Mouse (Mus musculus): ENCODE results near the gene Slc22a15. TPM values are rescaled to one million over a fixed set of nuclear protein-coding genes. Genes with fewer than 3 reads are reported as not detected.
A peak's percentile ranks its signal among the peaks of the same experiment; 100 is the strongest.

Slc22a15 gene
- total and polyA plus RNA-seq, 2 experiments from 2014 or later = 5.3 to 9.8 TPM

DNA sequence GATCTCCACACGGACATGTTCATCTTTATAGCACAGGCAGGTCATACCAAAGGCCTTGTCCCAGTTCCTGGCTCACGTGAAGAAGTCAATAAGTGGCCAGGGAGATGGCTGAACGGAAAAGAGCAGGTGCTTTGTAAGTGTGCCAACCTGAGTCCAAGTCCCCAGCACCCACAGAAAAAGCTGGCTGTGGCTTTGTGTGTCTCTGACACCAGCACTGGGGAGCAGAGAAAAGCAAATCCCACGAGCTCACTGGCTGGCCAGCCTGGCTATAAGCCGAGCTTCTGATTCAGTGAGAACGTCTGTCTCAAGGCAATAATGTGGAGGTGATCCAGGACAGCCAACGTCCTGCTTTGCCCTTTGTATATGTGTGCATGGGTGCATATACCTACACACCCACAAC, 29.3 kb upstream of the Slc22a15 start:
- H3K36me3 ChIP-seq (ENCODE audit: insufficient read depth) = no peaks in the 10 kb centered on the region
- no peak overlapping the region for H3K4me2 ChIP-seq (ENCODE audit: low read depth)
- 43% methylated on average over 7 of the region's 7 CpGs for WGBS
- H3K27ac ChIP-seq (ENCODE audit: low read depth, low read length) = no peak overlapping the region
- H3K9me3 ChIP-seq (ENCODE audit: low read length) = no peaks in the 10 kb centered on the region
- H3K4me1 ChIP-seq (ENCODE audit: insufficient read depth) = no peaks in the 10 kb centered on the region
- peak; percentile 10 for DNase-seq
- H3K4me3 ChIP-seq (ENCODE audit: low read depth, low read length) = no peak overlapping the region
- H3K27me3 ChIP-seq (ENCODE audit: insufficient read depth, low read length) = no peaks in the 10 kb centered on the region
- no peak for TF ChIP-seq CTCF (IDR thresholded peaks at IDR 0.05; ENCODE audit: low read depth)
- no peak overlapping the region for H3K9ac ChIP-seq
- ATAC-seq = no peak

DNA sequence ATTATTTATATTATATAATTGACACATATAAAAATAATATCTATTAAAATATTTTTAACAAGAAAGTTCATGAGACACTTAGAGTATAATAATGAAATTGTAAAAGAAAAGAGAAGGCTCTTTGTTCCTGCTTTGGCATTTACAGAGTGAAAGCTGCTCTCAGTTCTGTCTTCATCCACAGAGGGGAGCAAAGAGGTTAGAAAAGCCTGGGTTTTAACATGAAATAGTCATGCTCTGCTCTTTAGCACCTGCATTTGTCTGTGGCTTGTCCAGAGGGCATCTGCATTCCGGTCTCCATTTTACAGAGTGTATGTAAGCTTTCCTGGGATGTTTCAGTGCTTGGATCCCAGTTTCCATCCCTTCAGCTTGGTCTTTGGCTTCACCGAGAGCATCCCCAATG, 28.3 kb upstream of the Slc22a15 start:
- no peaks in the 10 kb centered on the region for H3K36me3 ChIP-seq (ENCODE audit: insufficient read depth)
- DNase-seq = peak; percentile 57
- no peaks in the 10 kb centered on the region for H3K4me1 ChIP-seq (ENCODE audit: insufficient read depth)
- peak; percentile 53 for TF ChIP-seq CTCF (IDR thresholded peaks at IDR 0.05; ENCODE audit: low read depth)
- no peak overlapping the region for H3K4me3 ChIP-seq (ENCODE audit: low read depth, low read length)
- WGBS = 89% methylated on average over 2 of the region's 2 CpGs
- H3K4me2 ChIP-seq (ENCODE audit: low read depth) = no peak overlapping the region
- peak; percentile 80; the same call in 1 of the 2 replicates for ATAC-seq
- H3K9me3 ChIP-seq (ENCODE audit: low read length) = no peaks in the 10 kb centered on the region
- no peaks in the 10 kb centered on the region for H3K27me3 ChIP-seq (ENCODE audit: insufficient read depth, low read length)
- no peak overlapping the region for H3K9ac ChIP-seq
- H3K27ac ChIP-seq (ENCODE audit: low read depth, low read length) = no peak overlapping the region

DNA sequence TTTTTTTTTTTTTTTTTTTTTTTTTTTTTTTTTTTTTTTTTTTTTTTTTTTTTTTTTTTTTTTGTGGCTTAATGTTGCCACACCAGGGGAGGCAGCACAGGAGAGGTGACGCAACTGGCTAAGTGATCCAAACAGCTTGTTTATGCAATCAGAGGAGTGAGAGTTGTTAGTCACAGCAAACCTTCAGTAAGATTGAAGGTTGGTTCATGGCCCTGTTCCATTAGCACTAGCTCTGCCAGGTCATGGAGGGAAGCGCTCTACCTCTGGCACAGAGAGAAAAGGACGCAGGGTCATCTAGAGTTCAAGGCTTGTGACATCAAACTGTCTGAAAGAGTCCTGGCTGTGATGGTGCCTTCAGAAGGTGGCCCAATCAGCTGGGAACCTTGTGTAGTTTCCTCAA, 24.3 kb upstream of the Slc22a15 start:
- Histone ChIP-seq H3K36me3 (ENCODE audit: insufficient read depth) (no peaks in the 10 kb centered on the region), H3K4me2 (ENCODE audit: low read depth) (no peak overlapping the region), H3K9ac (no peak overlapping the region), H3K4me1 (ENCODE audit: insufficient read depth) (no peaks in the 10 kb centered on the region), H3K4me3 (ENCODE audit: low read depth, low read length) (no peak overlapping the region), H3K27ac (ENCODE audit: low read depth, low read length) (no peak overlapping the region), H3K27me3 (ENCODE audit: insufficient read depth, low read length) (no peaks in the 10 kb centered on the region), H3K9me3 (ENCODE audit: low read length) (no peaks in the 10 kb centered on the region)
- DNase-seq (no peak), ATAC-seq (no peak)
- TF ChIP-seq CTCF (IDR thresholded peaks at IDR 0.05; ENCODE audit: low read depth) = no peak
- 80% methylated on average over 3 of the region's 3 CpGs for WGBS

DNA sequence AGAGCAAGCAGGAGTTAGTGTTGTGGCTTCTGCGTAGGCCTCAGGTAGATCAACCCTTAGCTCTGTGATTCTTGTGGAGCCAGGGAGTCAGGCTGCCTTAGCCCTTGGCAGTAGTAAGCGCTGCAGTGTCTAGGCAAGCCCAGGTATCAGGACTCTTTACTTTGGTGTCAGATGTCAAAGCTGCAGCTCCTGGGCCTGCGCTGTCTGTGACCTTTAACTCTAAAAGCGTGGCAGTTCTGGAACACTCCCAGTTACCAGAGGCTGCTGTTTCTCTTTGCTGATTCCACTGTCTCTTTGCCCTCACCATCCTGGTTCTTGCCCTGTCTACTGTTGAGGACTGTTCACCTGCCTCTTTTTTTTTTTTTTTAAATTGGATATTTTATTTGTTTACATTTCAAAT, 23.0 kb upstream of the Slc22a15 start:
- TF ChIP-seq CTCF (IDR thresholded peaks at IDR 0.05; ENCODE audit: low read depth) = no peak
- ATAC-seq = no peak
- 85% methylated on average over 4 of the region's 4 CpGs for WGBS

DNA sequence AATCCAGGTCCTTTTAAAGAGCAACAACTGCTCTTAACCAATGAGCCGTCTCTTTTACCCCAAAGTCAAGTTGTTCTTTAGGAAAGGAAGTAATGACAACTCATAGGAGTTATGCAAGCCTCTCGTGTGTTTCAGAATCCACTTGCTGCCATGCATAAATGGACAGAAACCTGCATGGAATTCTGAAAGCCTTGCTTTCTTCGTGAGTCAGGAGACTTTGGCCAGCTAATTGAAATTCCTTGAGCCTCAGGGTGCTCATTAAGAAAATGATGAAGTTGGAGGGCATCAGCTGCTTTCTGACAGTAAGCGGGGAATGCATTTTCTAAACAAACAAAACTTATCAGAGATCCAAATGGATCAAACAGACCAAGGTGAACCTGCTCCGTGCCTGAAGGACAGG, 21.0 kb upstream of the Slc22a15 start:
- DNase-seq (no peak), ATAC-seq (no peak)
- no peak overlapping the region for H3K4me3 ChIP-seq (ENCODE audit: low read depth, low read length)
- 65% methylated on average over 5 of the region's 5 CpGs for WGBS
- no peaks in the 10 kb centered on the region for H3K36me3 ChIP-seq (ENCODE audit: insufficient read depth)
- no peaks in the 10 kb centered on the region for H3K9me3 ChIP-seq (ENCODE audit: low read length)
- no peak for TF ChIP-seq CTCF (IDR thresholded peaks at IDR 0.05; ENCODE audit: low read depth)
- no peak overlapping the region for H3K4me2 ChIP-seq (ENCODE audit: low read depth)
- no peaks in the 10 kb centered on the region for H3K4me1 ChIP-seq (ENCODE audit: insufficient read depth)
- H3K27ac ChIP-seq (ENCODE audit: low read depth, low read length) = no peak overlapping the region
- H3K9ac ChIP-seq = no peak overlapping the region
- no peaks in the 10 kb centered on the region for H3K27me3 ChIP-seq (ENCODE audit: insufficient read depth, low read length)

More for the DNA sequence above, 23.0 kb upstream of the Slc22a15 start:
- Histone ChIP-seq H3K9ac (no peak overlapping the region), H3K36me3 (ENCODE audit: insufficient read depth) (no peaks in the 10 kb centered on the region), H3K9me3 (ENCODE audit: low read length) (no peaks in the 10 kb centered on the region), H3K4me2 (ENCODE audit: low read depth) (no peak overlapping the region), H3K27ac (ENCODE audit: low read depth, low read length) (no peak overlapping the region), H3K4me3 (ENCODE audit: low read depth, low read length) (no peak overlapping the region), H3K4me1 (ENCODE audit: insufficient read depth) (no peaks in the 10 kb centered on the region), H3K27me3 (ENCODE audit: insufficient read depth, low read length) (no peaks in the 10 kb centered on the region)
- DNase-seq = no peak

DNA sequence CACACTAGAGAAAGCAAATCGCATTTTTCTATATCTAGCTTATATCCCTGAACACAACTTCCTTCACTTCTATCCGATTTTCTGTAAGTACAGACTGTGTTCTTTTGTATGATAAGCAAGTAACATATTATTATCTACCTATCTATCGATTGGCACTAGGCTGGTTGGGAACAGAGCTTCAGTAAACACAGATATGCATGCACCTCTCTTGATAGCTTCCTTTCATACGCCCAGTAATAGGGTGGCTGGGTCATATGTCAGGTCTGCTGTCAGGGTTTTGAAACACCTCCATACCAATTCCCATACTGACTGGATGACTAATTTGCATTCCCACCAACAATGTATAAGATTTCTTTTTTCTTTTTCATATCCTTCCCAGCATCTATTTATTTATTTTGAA, 16.2 kb upstream of the Slc22a15 start:
- Histone ChIP-seq H3K9ac (no peak overlapping the region), H3K4me2 (ENCODE audit: low read depth) (no peak overlapping the region)

DNA sequence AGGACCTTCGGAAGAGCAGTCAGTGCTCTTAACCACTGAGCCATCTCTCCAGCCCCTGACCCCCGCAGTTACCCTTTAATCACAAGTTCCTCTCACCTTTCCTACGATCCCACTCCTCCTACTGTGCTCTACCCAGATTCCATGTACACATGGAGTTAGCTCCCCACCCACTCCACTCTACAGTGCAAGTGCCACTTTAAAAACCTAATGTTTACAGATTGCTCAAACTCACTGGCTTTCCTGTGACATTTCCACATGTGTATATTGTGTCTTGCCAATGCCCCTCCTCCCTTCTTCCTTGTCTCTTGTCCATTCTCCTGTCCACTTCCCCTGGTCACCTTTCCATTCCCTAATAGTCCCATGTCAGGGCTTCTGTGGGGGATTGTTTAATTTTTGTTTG, 15.6 kb upstream of the Slc22a15 start:
- WGBS = 86% methylated on average over 3 of the region's 3 CpGs
- ATAC-seq = no peak

More for the DNA sequence above, 16.2 kb upstream of the Slc22a15 start:
- Histone ChIP-seq H3K4me1 (ENCODE audit: insufficient read depth) (no peaks in the 10 kb centered on the region), H3K36me3 (ENCODE audit: insufficient read depth) (no peaks in the 10 kb centered on the region), H3K9me3 (ENCODE audit: low read length) (no peaks in the 10 kb centered on the region), H3K27ac (ENCODE audit: low read depth, low read length) (no peak overlapping the region), H3K4me3 (ENCODE audit: low read depth, low read length) (no peak overlapping the region), H3K27me3 (ENCODE audit: insufficient read depth, low read length) (no peaks in the 10 kb centered on the region)
- WGBS = 82% methylated on average over 4 of the region's 4 CpGs
- no peak for TF ChIP-seq CTCF (IDR thresholded peaks at IDR 0.05; ENCODE audit: low read depth)
- no peak for DNase-seq
- ATAC-seq = no peak

DNA sequence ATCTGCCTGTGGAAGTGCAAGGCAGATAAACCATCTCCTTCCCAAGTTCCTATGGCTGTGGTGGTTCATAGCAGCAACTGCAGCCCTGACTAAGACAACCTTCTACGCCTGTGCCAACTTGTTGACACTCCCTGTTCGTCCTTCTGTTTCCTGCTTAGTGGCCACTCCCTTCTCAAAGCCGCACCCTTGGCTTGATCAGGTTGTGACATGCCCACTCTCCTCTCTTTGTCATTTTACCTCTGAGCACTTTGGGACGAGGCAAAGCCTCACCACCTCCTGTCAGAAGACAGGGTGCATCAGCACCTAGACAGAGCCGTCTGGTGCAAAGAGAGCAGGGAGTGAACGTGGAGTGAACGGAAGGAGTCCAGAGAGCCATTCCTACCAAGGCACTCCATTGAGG, 14.9 kb upstream of the Slc22a15 start:
- Histone ChIP-seq H3K4me2 (ENCODE audit: low read depth) (no peak overlapping the region), H3K4me3 (ENCODE audit: low read depth, low read length) (no peak overlapping the region), H3K4me1 (ENCODE audit: insufficient read depth) (no peaks in the 10 kb centered on the region), H3K9me3 (ENCODE audit: low read length) (no peaks in the 10 kb centered on the region), H3K9ac (no peak overlapping the region), H3K27ac (ENCODE audit: low read depth, low read length) (no peak overlapping the region), H3K36me3 (ENCODE audit: insufficient read depth) (no peaks in the 10 kb centered on the region), H3K27me3 (ENCODE audit: insufficient read depth, low read length) (no peaks in the 10 kb centered on the region)
- ATAC-seq (no peak), DNase-seq (no peak)
- no peak for TF ChIP-seq CTCF (IDR thresholded peaks at IDR 0.05; ENCODE audit: low read depth)
- WGBS = 77% methylated on average over 7 of the region's 7 CpGs

More for the DNA sequence above, 15.6 kb upstream of the Slc22a15 start:
- Histone ChIP-seq H3K4me1 (ENCODE audit: insufficient read depth) (no peaks in the 10 kb centered on the region), H3K9ac (no peak overlapping the region), H3K4me3 (ENCODE audit: low read depth, low read length) (no peak overlapping the region), H3K27ac (ENCODE audit: low read depth, low read length) (no peak overlapping the region), H3K27me3 (ENCODE audit: insufficient read depth, low read length) (no peaks in the 10 kb centered on the region), H3K36me3 (ENCODE audit: insufficient read depth) (no peaks in the 10 kb centered on the region), H3K4me2 (ENCODE audit: low read depth) (no peak overlapping the region), H3K9me3 (ENCODE audit: low read length) (no peaks in the 10 kb centered on the region)
- TF ChIP-seq CTCF (IDR thresholded peaks at IDR 0.05; ENCODE audit: low read depth) = no peak
- DNase-seq = no peak

All from forebrain, postnatal 0 days (tissue).